ENCODE assay signal across 8 mouse cellular contexts in the genomic region with DNA sequence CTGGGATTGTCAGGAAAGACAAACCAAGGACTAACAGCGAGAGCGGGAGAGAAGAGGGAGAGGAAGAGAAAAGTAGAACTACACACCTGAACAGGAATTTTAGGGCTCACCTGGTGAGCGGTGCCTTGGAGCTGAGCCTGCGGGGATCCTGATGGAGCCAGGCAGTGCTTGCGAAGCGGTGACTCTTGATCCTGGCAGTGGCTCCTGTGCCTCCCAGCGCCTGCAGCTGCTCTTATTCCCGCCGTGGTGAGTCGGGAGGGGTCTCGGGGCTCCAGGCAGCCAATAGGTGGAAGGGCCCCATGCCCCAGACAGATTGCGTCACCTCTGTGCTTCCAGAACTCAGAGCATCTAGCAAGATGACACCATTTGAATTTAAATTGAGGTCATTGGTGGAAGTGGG. TPM values are rescaled to one million over a fixed set of nuclear protein-coding genes. Genes with fewer than 3 reads are reported as not detected.
DNase-seq lines count a peak whose midpoint lies in the region; ATAC-seq and TF ChIP-seq lines count a peak whose summit lies in the region.

Gene Calca (minus strand): TSS at position 256 of the 400 bp plus-strand sequence.

- no peak within 1 kb of the TSS for H3K27ac ChIP-seq in heart, adult 2 months
- no peak within 1 kb of the TSS for H3K27ac ChIP-seq in liver, embryonic 12.5 days
- H3K27ac ChIP-seq in neural tube, embryonic 14.5 days (ENCODE audit: low read depth, low read length), result no peak within 1 kb of the TSS

- H3K9me3 ChIP-seq in liver, embryonic 12.5 days (replicated peaks), result no peaks in the 10 kb centered on the region
- H3K9me3 ChIP-seq in neural tube, embryonic 14.5 days (ENCODE audit: control insufficient read depth, low read length), result no peaks in the 10 kb centered on the region

- DNase-seq in heart, adult 2 months, result no peak
- DNase-seq in heart, adult 18-20 months, result no peak
- DNase-seq in cerebellum, postnatal 25 days, result peak; percentile 45 to 48
- peak; percentile 7 for DNase-seq in heart, postnatal 4 days
- DNase-seq in adipocyte (ENCODE audit: low spot score), result no peak

- H3K79me2 ChIP-seq in heart, adult 2 months (replicated peaks; ENCODE audit: control insufficient read depth, insufficient read depth, low read length), result no peaks in the 10 kb centered on the region
- H3K79me2 ChIP-seq in C2C12 (ENCODE audit: control insufficient read depth, insufficient read depth), result no peaks in the 10 kb centered on the region

- 3% methylated on average over 12 of the region's 12 CpGs for WGBS in heart, adult 2 months
- WGBS in liver, embryonic 12.5 days (ENCODE audit: insufficient replicate concordance), result 2% methylated on average over 12 of the region's 12 CpGs
- under 1% methylated on average over 12 of the region's 12 CpGs for WGBS in neural tube, embryonic 14.5 days

- TF ChIP-seq CTCF in heart, adult 2 months (IDR thresholded peaks at IDR 0.05), result no peak
- no peak for TF ChIP-seq CTCF in C2C12 (IDR thresholded peaks at IDR 0.05; ENCODE audit: control insufficient read depth, insufficient read depth, insufficient read length)

- no peaks in the 10 kb centered on the region for H3K4me1 ChIP-seq in heart, adult 2 months (ENCODE audit: control insufficient read depth, insufficient read depth, low read length)
- no peaks in the 10 kb centered on the region for H3K4me1 ChIP-seq in liver, embryonic 12.5 days
- H3K4me1 ChIP-seq in neural tube, embryonic 14.5 days (ENCODE audit: control insufficient read depth, insufficient read depth, low read length), result no peaks in the 10 kb centered on the region

- H3K27me3 ChIP-seq in heart, adult 2 months (ENCODE audit: control insufficient read depth, insufficient read depth, low read length), result peaks cover 3% of the 10 kb centered on the region
- H3K27me3 ChIP-seq in C2C12 (ENCODE audit: control insufficient read depth, insufficient read depth, insufficient read length), result peaks cover 25% of the 10 kb centered on the region
- peaks cover 52% of the 10 kb centered on the region for H3K27me3 ChIP-seq in liver, embryonic 12.5 days (replicated peaks)
- no peaks in the 10 kb centered on the region for H3K27me3 ChIP-seq in neural tube, embryonic 14.5 days (ENCODE audit: control insufficient read depth, insufficient read depth, low read length)

- ATAC-seq in liver, embryonic 12.5 days, result no peak
- ATAC-seq in neural tube, embryonic 14.5 days (ENCODE audit: low read depth), result peak; percentile 46; the same call in 1 of the 2 replicates

- no peaks in the 10 kb centered on the region for H3K36me3 ChIP-seq in heart, adult 2 months (ENCODE audit: control insufficient read depth, insufficient read depth, low read length)
- H3K36me3 ChIP-seq in C2C12 (ENCODE audit: control insufficient read depth, insufficient read depth), result no peaks in the 10 kb centered on the region
- H3K36me3 ChIP-seq in liver, embryonic 12.5 days, result no peaks in the 10 kb centered on the region
- no peaks in the 10 kb centered on the region for H3K36me3 ChIP-seq in neural tube, embryonic 14.5 days (ENCODE audit: control insufficient read depth, insufficient read depth, low read length)

- intact Hi-C loops in heart, adult 2 months (cut with DNase I), result no loop called here

- 0 out of 2 replicates have a peak within 1 kb of the TSS, but pooled peaks have one; percentile 16 for H3K9ac ChIP-seq in heart, adult 2 months (ENCODE audit: low read depth, low read length)
- no peak within 1 kb of the TSS for H3K9ac ChIP-seq in liver, embryonic 12.5 days
- H3K9ac ChIP-seq in neural tube, embryonic 14.5 days (replicated peaks; ENCODE audit: low read depth, low read length), result peak within 1 kb of the TSS; percentile 25

- TF ChIP-seq EP300 in heart, adult 2 months (IDR thresholded peaks at IDR 0.05; ENCODE audit: insufficient read depth, low read depth, low read length), result no peak

- H3K4me3 ChIP-seq in heart, adult 2 months, result peak within 1 kb of the TSS; percentile 36
- no peak within 1 kb of the TSS for H3K4me3 ChIP-seq in C2C12 (ENCODE audit: insufficient read depth, poor library complexity, severe bottlenecking)
- H3K4me3 ChIP-seq in liver, embryonic 12.5 days, result peak within 1 kb of the TSS; percentile 31
- peak within 1 kb of the TSS; percentile 34 for H3K4me3 ChIP-seq in neural tube, embryonic 14.5 days (ENCODE audit: low read depth, low read length)

- no peak within 1 kb of the TSS for H3ac ChIP-seq in C2C12 (ENCODE audit: control insufficient read depth, insufficient read length, low read depth)

- H3K4me2 ChIP-seq in liver, embryonic 12.5 days, result peak within 1 kb of the TSS; percentile 60
- peak within 1 kb of the TSS; percentile 96 for H3K4me2 ChIP-seq in neural tube, embryonic 14.5 days (ENCODE audit: low read depth, low read length)

- no peak for TF ChIP-seq POLR2A in heart, adult 2 months (IDR thresholded peaks at IDR 0.05; ENCODE audit: insufficient read depth, low read depth, low read length)

- H3K79me3 ChIP-seq in C2C12 (ENCODE audit: low read depth), result no peaks in the 10 kb centered on the region

TF ChIP-seq in C2C12, 6 proteins besides CTCF, POLR2A, EP300 and RAD21:
- TF ChIP-seq USF1 (IDR thresholded peaks at IDR 0.05; ENCODE audit: low read depth), result no peak
- TF ChIP-seq MYOD1 (IDR thresholded peaks at IDR 0.05; ENCODE audit: control insufficient read depth, insufficient read length, low read depth), result peak; percentile 5

RNA-seq across cellular contexts. Expression of gene Calca, which starts in this region (rescaled TPM):
- not detected for total RNA-seq in heart, adult 2 months (2021)
- 0.29 TPM in 1 of 2 replicates, not detected in the other for polyA plus RNA-seq in heart, adult 2 months (2012; rRNA removed)
- total RNA-seq in heart, adult 18-20 months (2021), result not detected
- 0.13 TPM for polyA plus RNA-seq in C2C12 (2012; fragmentation: generic; extraction: Trizol)
- under 1 TPM; 0.54 to 0.60 TPM for total RNA-seq in heart, postnatal 4 days (2021)
- polyA plus RNA-seq in liver, embryonic 12.5 days (2016; fragmentation: Nextera tagmentation; extraction: Ambion mirVana), result not detected in 2 replicates
- polyA plus RNA-seq in neural tube, embryonic 14.5 days (2014; fragmentation: Nextera tagmentation; extraction: Ambion mirVana), result 21.7 and 37.2 TPM in 2 replicates

Comparison
In these comparisons a context has a peak if more than half of its experiments do, and no peak if none do; other contexts are left out.
1. RNA of gene Calca (polyA plus RNA-seq): 21.7 to 37.2 TPM in neural tube, embryonic 14.5 days; 0.13 TPM in C2C12 (single experiment), 0.29 TPM in heart, adult 2 months and not detected in liver, embryonic 12.5 days; every median in the first group is over 10 times any median in the second.
2. Peak in DNase-seq in heart, postnatal 4 days; RNA of the gene not detected or under 1 TPM.
3. DNase-seq: peak in cerebellum, postnatal 25 days (2 of 2); none in heart, adult 2 months (0 of 2), heart, adult 18-20 months (0 of 2) and adipocyte (single experiment).